Mouse (Mus musculus) neural tube, embryonic 12.5 days (tissue): ENCODE data around the gene Med18. TPM values are rescaled to one million over a fixed set of nuclear protein-coding genes. Genes with fewer than 3 reads are reported as not detected.

Experiments
- ATAC-seq: fragments of 200-750 bp; cut with Nextera tagmentation; 2 replicates; pipeline ENCODE4 v1.8.0; 2017; ENCODE audit warnings: low read depth, mild to moderate bottlenecking, moderate TSS enrichment, moderate library complexity; ENCODE audit not compliant: low FRiP score
- H3K27ac ChIP-seq: fragments of 300-500 bp; sonication (generic); 2 replicates; pipeline ENCODE4 v1.5.1; 2016
- H3K27me3 ChIP-seq: fragments of 300-500 bp; sonication (generic); replicated peaks from 2 replicates; pipeline ENCODE4 v1.6.1; 2016; ENCODE audit warnings: mild to moderate bottlenecking
- H3K36me3 ChIP-seq: fragments of 300-500 bp; sonication (generic); 2 replicates; pipeline ENCODE4 v1.6.1; 2016; ENCODE audit warnings: mild to moderate bottlenecking
- H3K4me1 ChIP-seq: fragments of 300-500 bp; sonication (generic); 2 replicates; pipeline ENCODE4 v1.6.1; 2016
- H3K4me2 ChIP-seq: fragments of 300-500 bp; sonication (generic); replicated peaks from 2 replicates; pipeline ENCODE4 v1.6.1; 2016; ENCODE audit warnings: mild to moderate bottlenecking
- H3K4me3 ChIP-seq: fragments of 300-500 bp; sonication (generic); 2 replicates; pipeline ENCODE4 v1.5.1; 2016
- H3K9ac ChIP-seq: fragments of 300-500 bp; sonication (generic); 2 replicates; pipeline ENCODE4 v1.6.1; 2016; ENCODE audit warnings: mild to moderate bottlenecking
- H3K9me3 ChIP-seq: fragments of 300-500 bp; sonication (generic); 2 replicates; pipeline ENCODE4 v1.6.1; 2016; ENCODE audit warnings: mild to moderate bottlenecking
- WGBS: fragments of 180-500 bp; shearing (Covaris S2); methylation state at CpG from one replicate; pipeline ENCODE4 v1.1.7; 2016; 5-methylcytosine and 5-hydroxymethylcytosine counted together
- polyA plus RNA-seq: library from polyadenylated mRNA; unstranded; fragments of >200 nt; fragmentation: Nextera tagmentation; extraction: Ambion mirVana; gene quantifications from 2 replicates; pipeline ENCODE4 v1.2.1, GENCODE M21; 2016

Med18 gene
- 18.8 and 24.2 TPM in 2 replicates for polyA plus RNA-seq

DNA sequence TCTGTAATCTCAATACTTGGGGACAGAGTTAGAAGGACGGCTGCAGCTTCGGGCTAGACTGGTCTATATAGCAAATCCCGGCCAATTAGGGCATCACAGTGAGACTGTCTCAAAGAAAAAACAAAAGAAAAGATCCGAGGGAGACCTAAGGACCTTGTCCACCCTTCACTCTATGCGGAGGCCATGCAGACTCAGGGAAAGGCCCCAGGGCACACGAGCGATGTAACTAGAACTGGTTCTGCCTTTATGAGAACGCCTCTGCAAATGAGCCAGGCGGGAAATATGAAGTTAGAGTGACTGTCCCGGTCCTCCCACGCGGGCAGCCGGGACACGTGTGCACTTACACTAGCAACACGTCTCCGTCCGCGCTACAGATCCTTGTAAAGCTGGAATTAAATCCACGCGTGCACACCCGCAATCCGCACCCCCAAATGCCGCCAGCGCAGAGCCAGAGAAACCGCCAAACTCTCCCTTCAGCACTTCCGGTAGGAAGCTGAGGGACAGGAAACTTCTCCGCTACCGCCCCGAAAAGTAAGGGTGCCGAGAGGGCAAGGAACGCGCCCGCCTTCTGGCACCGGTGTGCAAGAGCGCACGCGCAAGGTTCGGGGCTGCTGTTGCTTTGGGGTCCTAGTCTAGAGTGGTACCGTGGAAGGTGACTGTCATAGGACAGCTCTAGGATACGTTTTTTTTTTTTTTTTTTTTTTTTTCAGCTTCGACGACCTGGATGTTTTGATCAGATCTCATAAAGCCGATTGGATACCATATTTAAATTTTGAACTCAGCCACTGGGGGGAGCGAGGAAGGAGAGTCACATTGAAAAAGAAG, at the start of gene Med18:
Gene Med18 (minus strand): TSS at position 492 of the 825 bp plus-strand sequence.
- Histone ChIP-seq H3K4me1 (peaks cover 13% of the 10 kb centered on the region), H3K4me2 (peak within 1 kb of the TSS; percentile 87), H3K9ac (peak within 1 kb of the TSS; percentile 77), H3K4me3 (peak within 1 kb of the TSS; percentile 84), H3K27me3 (no peaks in the 10 kb centered on the region), H3K9me3 (no peaks in the 10 kb centered on the region), H3K36me3 (peaks cover 22% of the 10 kb centered on the region), H3K27ac (no peak within 1 kb of the TSS)
- ATAC-seq: peak; percentile 93
- under 1% methylated on average over 44 of the region's 44 CpGs for WGBS

- H3K4me3 ChIP-seq: no peak overlapping the region
- no peaks in the 10 kb centered on the region for H3K36me3 ChIP-seq
- H3K9ac ChIP-seq: no peak overlapping the region
- no peaks in the 10 kb centered on the region for H3K9me3 ChIP-seq
- no peaks in the 10 kb centered on the region for H3K27me3 ChIP-seq
- 68% methylated on average over 3 of the region's 3 CpGs for WGBS
- no peak overlapping the region for H3K4me2 ChIP-seq
- H3K4me1 ChIP-seq: peaks cover 10% of the 10 kb centered on the region
- ATAC-seq: no peak
- H3K27ac ChIP-seq: no peak overlapping the region
Observed at GRCm38 (mm10) chr4:132512080-132512479, 48.4 kb upstream of the Med18 start.

DNA sequence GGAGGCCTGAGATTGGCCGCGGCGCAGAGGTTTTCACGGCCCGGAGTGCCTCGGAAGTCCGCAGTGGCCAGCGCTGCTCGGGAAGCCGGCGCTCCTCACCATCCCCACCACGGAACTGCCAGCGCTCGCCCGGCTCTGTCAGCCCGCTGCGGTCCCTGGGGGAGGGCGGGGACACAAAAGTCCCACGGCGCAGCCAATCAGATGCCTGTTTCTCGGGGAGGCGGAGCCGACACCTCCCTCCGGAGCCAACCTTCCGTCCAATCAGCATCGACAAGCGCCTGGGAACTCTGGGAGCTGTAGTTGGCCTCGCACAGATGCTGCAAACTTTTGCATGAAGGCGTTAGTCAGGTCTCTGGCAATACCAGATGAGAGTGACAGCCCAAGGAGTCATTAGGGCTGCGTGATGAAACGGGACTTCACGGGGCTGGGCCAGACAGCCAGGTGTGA, 46.7 kb upstream of the Med18 start, which contains the start of gene Sesn2:
Gene Sesn2 (minus strand): TSS at position 150 of the 447 bp plus-strand sequence.
- peaks cover 10% of the 10 kb centered on the region for H3K4me1 ChIP-seq
- H3K27me3 ChIP-seq: no peaks in the 10 kb centered on the region
- H3K27ac ChIP-seq: 0 out of 2 replicates have a peak within 1 kb of the TSS, but pooled peaks have one; percentile 26
- no peaks in the 10 kb centered on the region for H3K9me3 ChIP-seq
- under 1% methylated on average over 32 of the region's 32 CpGs for WGBS
- peak within 1 kb of the TSS; percentile 73 for H3K9ac ChIP-seq
- peak within 1 kb of the TSS; percentile 71 for H3K4me3 ChIP-seq
- H3K36me3 ChIP-seq: no peaks in the 10 kb centered on the region
- H3K4me2 ChIP-seq: peak within 1 kb of the TSS; percentile 92
- peak; percentile 90 for ATAC-seq

DNA sequence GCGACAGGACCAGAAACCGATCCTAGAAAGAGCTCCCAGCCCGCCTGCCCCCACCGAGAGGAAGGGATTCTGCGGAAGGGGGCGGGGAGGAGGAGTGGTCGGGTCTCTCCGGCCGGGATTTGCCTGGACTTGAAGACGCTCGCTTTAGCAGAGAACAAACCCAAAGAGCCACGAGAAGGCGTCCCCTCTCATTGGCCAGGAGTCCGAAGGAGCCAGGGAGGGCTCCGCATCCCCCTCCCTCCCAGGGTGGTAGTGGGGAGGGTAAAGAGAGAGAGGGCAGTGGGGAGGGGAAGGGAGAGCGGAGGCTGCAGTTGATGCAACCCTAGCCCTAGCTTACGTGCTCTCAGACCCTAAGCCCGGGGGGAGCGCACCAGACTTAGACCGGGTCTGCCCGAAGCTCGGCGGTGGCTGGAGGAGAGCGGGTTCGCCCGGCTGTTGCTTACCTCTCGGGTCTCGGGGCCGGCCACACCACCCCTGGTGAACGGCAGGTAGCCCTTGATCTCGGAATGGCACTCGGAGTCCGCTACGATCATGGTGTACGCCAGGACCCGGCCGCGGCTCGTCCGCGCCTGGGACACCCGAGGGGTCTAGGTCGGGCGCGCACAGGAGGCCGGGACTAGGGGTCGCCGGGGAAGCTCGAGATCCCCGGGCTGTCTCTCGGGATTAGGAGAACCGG, 46.0 kb upstream of the Med18 start:
- Histone ChIP-seq H3K9me3 (no peaks in the 10 kb centered on the region), H3K36me3 (no peaks in the 10 kb centered on the region), H3K9ac (peak overlapping the region; percentile 73), H3K27me3 (no peaks in the 10 kb centered on the region), H3K4me3 (peak overlapping the region; percentile 71), H3K4me2 (peak overlapping the region; percentile 92), H3K4me1 (peaks cover 10% of the 10 kb centered on the region), H3K27ac (0 out of 2 replicates have a peak overlapping the region, but pooled peaks have one; percentile 26)
- under 1% methylated on average over 52 of the region's 52 CpGs for WGBS
- peak; percentile 73 for ATAC-seq

DNA sequence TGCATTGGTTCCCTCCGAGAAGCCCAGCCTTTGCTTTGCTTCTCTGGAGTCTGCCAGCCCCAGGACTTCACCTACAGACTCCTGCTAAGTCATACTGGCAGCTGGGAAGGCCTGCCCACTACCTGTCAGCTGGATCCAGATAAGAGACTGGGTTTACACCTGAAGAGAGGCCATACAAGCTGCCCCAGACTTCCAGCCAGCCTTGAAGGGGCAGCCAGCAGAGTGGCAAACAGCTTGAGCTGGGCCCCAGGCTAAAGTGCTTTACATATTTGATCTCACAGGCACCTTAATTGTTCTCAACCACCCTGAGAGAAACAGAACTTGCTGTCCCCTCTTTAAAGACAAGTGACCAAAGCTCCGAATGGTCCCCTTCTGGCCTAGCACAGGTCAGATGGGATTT, 43.5 kb upstream of the Med18 start:
- H3K27ac ChIP-seq: no peak overlapping the region
- 56% methylated on average over 2 of the region's 2 CpGs for WGBS
- no peak overlapping the region for H3K4me2 ChIP-seq
- H3K27me3 ChIP-seq: no peaks in the 10 kb centered on the region
- no peak for ATAC-seq
- H3K9me3 ChIP-seq: no peaks in the 10 kb centered on the region
- no peak overlapping the region for H3K9ac ChIP-seq
- H3K36me3 ChIP-seq: no peaks in the 10 kb centered on the region
- no peak overlapping the region for H3K4me3 ChIP-seq
- peaks cover 5% of the 10 kb centered on the region; the same call in 1 of the 2 replicates for H3K4me1 ChIP-seq

DNA sequence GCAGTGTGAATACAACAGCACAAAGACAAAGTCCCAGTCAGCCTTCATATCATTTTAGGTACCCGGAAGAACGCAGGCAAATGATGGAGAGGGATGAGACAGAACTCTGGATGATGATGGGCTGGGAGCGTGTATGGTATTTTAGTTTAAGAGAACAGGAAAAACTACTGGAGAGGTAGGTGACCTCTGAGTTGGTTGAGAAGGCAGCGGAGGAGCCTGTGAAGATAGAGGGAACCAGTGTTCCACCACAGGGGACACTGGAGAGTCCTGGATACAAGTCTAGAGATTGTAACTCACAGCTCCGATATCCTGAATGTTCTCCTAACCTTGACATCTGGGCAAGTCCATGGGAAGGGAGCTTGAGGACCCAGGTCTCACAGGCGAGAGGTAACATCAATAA, 42.5 kb upstream of the Med18 start:
- H3K9ac ChIP-seq: no peak overlapping the region
- H3K27me3 ChIP-seq: no peaks in the 10 kb centered on the region
- no peak for ATAC-seq
- H3K9me3 ChIP-seq: no peaks in the 10 kb centered on the region
- peaks cover 5% of the 10 kb centered on the region; the same call in 1 of the 2 replicates for H3K4me1 ChIP-seq
- no peaks in the 10 kb centered on the region for H3K36me3 ChIP-seq
- no peak overlapping the region for H3K4me3 ChIP-seq
- no peak overlapping the region for H3K27ac ChIP-seq
- WGBS: 67% methylated on average over 6 of the region's 6 CpGs
- no peak overlapping the region for H3K4me2 ChIP-seq

GRCm38 (mm10) chr4:132505800-132506199, 42.1 kb upstream of the Med18 start:
- no peak overlapping the region for H3K27ac ChIP-seq
- H3K4me1 ChIP-seq: peaks cover 5% of the 10 kb centered on the region; the same call in 1 of the 2 replicates
- H3K9me3 ChIP-seq: no peaks in the 10 kb centered on the region
- no peak overlapping the region for H3K4me2 ChIP-seq
- WGBS: 19% methylated on average over 10 of the region's 10 CpGs
- ATAC-seq: no peak
- H3K9ac ChIP-seq: no peak overlapping the region
- H3K27me3 ChIP-seq: no peaks in the 10 kb centered on the region
- no peak overlapping the region for H3K4me3 ChIP-seq
- no peaks in the 10 kb centered on the region for H3K36me3 ChIP-seq

- H3K27me3 ChIP-seq: no peaks in the 10 kb centered on the region
- no peaks in the 10 kb centered on the region for H3K9me3 ChIP-seq
- 59% methylated on average over 6 of the region's 6 CpGs for WGBS
- H3K4me1 ChIP-seq: peaks cover 5% of the 10 kb centered on the region; the same call in 1 of the 2 replicates
- no peak for ATAC-seq
- H3K4me3 ChIP-seq: no peak overlapping the region
- no peak overlapping the region for H3K9ac ChIP-seq
- H3K27ac ChIP-seq: no peak overlapping the region
- H3K36me3 ChIP-seq: no peaks in the 10 kb centered on the region
- H3K4me2 ChIP-seq: no peak overlapping the region
Observed at GRCm38 (mm10) chr4:132505034-132505738, 41.5 kb upstream of the Med18 start.

DNA sequence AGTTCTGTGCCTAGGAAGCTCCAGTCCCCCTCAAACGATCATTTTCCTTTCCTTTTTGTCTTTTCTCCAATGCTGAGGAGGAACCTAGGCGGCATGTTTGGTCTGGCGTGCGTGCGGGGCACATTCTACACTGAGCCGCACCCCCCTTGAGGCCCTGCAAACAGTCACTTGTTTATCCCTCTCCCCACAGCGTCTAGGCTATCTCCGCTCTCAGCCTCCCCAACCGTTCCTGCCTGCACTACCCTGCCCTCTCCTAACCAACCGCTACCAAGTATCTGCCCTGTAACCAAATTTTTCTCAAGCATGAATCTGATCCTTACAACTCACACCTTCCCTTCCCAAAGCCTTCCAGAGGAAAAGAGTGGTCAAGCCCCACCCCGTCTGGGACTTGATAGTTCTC, 39.6 kb upstream of the Med18 start:
- WGBS: 85% methylated on average over 11 of the region's 11 CpGs
- H3K4me2 ChIP-seq: no peak overlapping the region
- H3K27me3 ChIP-seq: no peaks in the 10 kb centered on the region
- no peak overlapping the region for H3K9ac ChIP-seq
- H3K36me3 ChIP-seq: peaks cover 9% of the 10 kb centered on the region; the same call in 1 of the 2 replicates
- H3K9me3 ChIP-seq: no peaks in the 10 kb centered on the region
- H3K4me3 ChIP-seq: no peak overlapping the region
- no peak overlapping the region for H3K27ac ChIP-seq
- H3K4me1 ChIP-seq: peaks cover under 1% of the 10 kb centered on the region; the same call in 1 of the 2 replicates
- ATAC-seq: no peak

DNA sequence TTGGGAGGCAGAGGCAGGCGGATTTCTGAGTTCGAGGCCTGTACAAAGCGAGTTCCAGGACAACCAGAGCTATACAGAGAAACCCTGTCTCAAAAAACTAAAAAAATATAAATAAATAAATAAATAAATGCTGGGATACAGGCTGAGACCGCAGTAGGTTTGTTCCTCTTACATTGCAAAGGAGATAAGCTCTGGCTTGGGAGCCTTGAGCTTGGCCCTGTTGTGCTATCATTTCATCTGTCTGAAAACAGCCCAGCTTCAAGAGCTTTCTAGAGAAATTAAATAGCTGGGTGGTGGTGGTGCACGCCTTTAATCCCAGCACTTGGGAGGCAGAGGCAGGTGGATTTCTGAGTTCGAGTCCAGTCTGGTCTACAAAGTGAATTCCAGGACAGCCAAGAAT, 37.9 kb upstream of the Med18 start:
- no peaks in the 10 kb centered on the region for H3K4me1 ChIP-seq
- H3K27me3 ChIP-seq: no peaks in the 10 kb centered on the region
- 95% methylated on average over 6 of the region's 6 CpGs for WGBS
- no peak overlapping the region for H3K4me3 ChIP-seq
- no peak overlapping the region for H3K27ac ChIP-seq
- ATAC-seq: no peak
- H3K36me3 ChIP-seq: peaks cover 15% of the 10 kb centered on the region
- no peak overlapping the region for H3K9ac ChIP-seq
- H3K9me3 ChIP-seq: no peaks in the 10 kb centered on the region
- no peak overlapping the region for H3K4me2 ChIP-seq

DNA sequence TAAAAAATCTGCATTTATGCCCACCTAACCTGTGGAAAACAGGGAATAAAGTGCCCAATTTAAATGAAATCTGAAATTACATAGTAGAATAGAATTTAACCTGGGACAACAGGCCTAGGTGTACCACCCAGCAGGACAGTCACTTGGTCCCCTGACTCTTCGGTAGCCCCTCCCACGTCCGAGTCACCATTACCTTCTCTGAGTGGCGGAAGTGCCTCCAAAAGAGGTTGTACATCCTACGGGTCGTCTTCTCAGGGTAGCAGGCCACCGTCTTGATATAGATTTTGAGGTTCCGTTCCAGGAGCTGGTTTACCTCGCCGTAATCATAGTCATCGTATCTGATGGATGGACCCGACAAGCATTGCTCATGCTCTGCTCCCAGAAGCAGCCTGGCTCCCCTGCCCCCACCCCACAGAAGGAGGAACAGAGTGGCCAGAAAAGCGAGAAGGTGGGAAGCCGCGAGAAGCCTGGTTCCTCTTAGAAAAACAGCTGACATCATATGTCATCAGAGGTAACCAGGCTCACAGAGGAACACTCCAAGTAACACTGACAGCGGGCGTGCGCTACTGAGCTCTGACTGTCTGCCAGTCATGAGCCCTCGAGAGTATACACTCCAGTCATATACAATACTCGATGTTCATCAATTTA, 30.7 kb upstream of the Med18 start:
- Histone ChIP-seq H3K4me1 (peaks cover 12% of the 10 kb centered on the region), H3K36me3 (peaks cover 17% of the 10 kb centered on the region), H3K9ac (no peak overlapping the region), H3K9me3 (no peaks in the 10 kb centered on the region), H3K4me3 (no peak overlapping the region), H3K4me2 (no peak overlapping the region), H3K27ac (no peak overlapping the region), H3K27me3 (no peaks in the 10 kb centered on the region)
- no peak for ATAC-seq
- 92% methylated on average over 20 of the region's 20 CpGs for WGBS
